Mouse (Mus musculus): Measurements from ENCODE around the gene Hspg2.

GRCm38 (mm10) chr4:137527872-137528271 is 59.3 kb downstream of the Hspg2 start:
- TF ChIP-seq ZC3H11A (IDR thresholded peaks at IDR 0.05; ENCODE audit: borderline replicate concordance, low read depth, low read length), result no peak
- no peak for TF ChIP-seq HCFC1 (IDR thresholded peaks at IDR 0.05; ENCODE audit: borderline replicate concordance, insufficient read depth, low read length)

Data from ES-E14 (cell line).